Mouse (Mus musculus): ENCODE measurements around the gene Ints11. TPM values are rescaled to one million over a fixed set of nuclear protein-coding genes. Genes with fewer than 3 reads are reported as not detected.

Gene Ints11
- polyA plus RNA-seq, 2 experiments: 22.1 to 34.6 TPM

DNA sequence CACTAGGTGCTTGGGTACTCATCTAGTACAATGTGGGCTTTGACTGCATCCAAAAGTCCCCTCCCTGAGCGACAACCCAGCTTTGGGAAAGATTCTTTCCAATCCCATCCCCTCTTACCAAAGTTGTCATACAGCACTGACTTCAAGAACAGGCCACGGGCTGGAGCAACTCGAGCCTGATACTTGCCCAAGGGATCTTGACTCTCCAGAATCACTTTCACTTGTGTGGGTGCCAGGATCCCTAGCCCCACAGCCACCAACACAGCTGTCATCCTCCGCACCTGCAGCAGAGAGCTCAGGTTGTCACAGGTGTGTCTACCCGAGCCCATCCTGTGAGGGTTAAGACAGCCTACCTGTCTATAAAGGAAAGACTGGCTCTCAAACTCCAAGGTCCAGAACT is 20.0 kb downstream of the Ints11 start:
- H3K36me3 ChIP-seq (replicated peaks; ENCODE audit: control insufficient read depth, insufficient read depth, low read depth): peaks cover 36% of the 10 kb centered on the region
- H3K9ac ChIP-seq (replicated peaks): no peak overlapping the region
- TF ChIP-seq CTCF (IDR thresholded peaks at IDR 0.05; ENCODE audit: low read depth) (no peak), EP300 (IDR thresholded peaks at IDR 0.05; ENCODE audit: low read depth) (no peak)
- H3K4me3 ChIP-seq (ENCODE audit: insufficient read depth in 1 of 2, low read depth in 2 of 2, low read length in 2 of 2): no peak overlapping the region
- H3K27me3 ChIP-seq (ENCODE audit: control insufficient read depth, insufficient read depth, low read length): no peaks in the 10 kb centered on the region
- DNase-seq (ENCODE audit: low read depth in 3 of 3, low spot score in 3 of 3) (no peak), ATAC-seq (ENCODE audit: insufficient read depth) (no peak)
- H3K4me2 ChIP-seq (ENCODE audit: low read depth): no peak overlapping the region
- no peaks in the 10 kb centered on the region for H3K9me3 ChIP-seq (ENCODE audit: control insufficient read depth, low read length)
- 70% methylated on average over 5 of the region's 5 CpGs for WGBS (ENCODE audit: insufficient replicate concordance)
- peaks cover 10 to 18% of the 10 kb centered on the region in 2 experiments for H3K4me1 ChIP-seq (replicated peaks; ENCODE audit: control insufficient read depth in 2 of 2, insufficient read depth in 2 of 2, low read length in 1 of 2)
- H3K27ac ChIP-seq: no peak overlapping the region

DNA sequence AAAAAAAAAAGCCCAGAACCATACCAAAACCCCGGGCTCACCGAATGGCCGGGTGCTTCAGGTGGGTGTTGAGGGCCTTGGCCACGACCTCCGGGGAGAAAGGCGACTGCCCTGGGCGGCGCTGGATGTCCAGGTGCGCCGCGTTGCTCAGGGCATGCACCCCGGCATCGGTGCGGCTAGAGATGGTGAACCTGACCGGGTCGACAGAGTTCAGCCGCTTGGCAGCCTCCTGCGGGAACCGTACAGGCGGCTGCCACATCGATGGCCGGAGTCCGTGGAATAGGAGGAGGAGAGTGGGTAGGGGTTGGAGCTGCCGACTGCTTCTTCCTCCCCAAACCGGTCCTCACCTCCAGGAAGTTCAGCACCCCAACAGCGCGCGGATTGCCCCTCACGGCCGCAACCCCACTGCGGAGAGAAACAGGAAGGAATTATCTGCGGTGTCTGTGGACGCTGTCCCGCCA is 21.7 kb downstream of the Ints11 start:
- DNase-seq (ENCODE audit: low read depth in 3 of 3, low spot score in 3 of 3): no peak
- 1% methylated on average over 34 of the region's 34 CpGs for WGBS (ENCODE audit: insufficient replicate concordance)
- H3K9me3 ChIP-seq (ENCODE audit: control insufficient read depth, low read length): no peaks in the 10 kb centered on the region
- H3K27ac ChIP-seq: no peak overlapping the region
- H3K4me1 ChIP-seq (replicated peaks; ENCODE audit: control insufficient read depth in 2 of 2, insufficient read depth in 2 of 2, low read length in 1 of 2): peaks cover 16 to 32% of the 10 kb centered on the region in 2 experiments
- H3K4me3 ChIP-seq (ENCODE audit: insufficient read depth in 1 of 2, low read depth in 2 of 2, low read length in 2 of 2): peak overlapping the region; percentile 61 to 90
- TF ChIP-seq EP300 (IDR thresholded peaks at IDR 0.05; ENCODE audit: low read depth): no peak
- TF ChIP-seq CTCF (IDR thresholded peaks at IDR 0.05; ENCODE audit: low read depth): no peak
- no peaks in the 10 kb centered on the region for H3K27me3 ChIP-seq (ENCODE audit: control insufficient read depth, insufficient read depth, low read length)
- peaks cover 28% of the 10 kb centered on the region for H3K36me3 ChIP-seq (replicated peaks; ENCODE audit: control insufficient read depth, insufficient read depth, low read depth)
- H3K4me2 ChIP-seq (ENCODE audit: low read depth): peak overlapping the region; percentile 91
- peak overlapping the region; percentile 46 for H3K9ac ChIP-seq (replicated peaks)
- ATAC-seq (ENCODE audit: insufficient read depth): no peak

DNA sequence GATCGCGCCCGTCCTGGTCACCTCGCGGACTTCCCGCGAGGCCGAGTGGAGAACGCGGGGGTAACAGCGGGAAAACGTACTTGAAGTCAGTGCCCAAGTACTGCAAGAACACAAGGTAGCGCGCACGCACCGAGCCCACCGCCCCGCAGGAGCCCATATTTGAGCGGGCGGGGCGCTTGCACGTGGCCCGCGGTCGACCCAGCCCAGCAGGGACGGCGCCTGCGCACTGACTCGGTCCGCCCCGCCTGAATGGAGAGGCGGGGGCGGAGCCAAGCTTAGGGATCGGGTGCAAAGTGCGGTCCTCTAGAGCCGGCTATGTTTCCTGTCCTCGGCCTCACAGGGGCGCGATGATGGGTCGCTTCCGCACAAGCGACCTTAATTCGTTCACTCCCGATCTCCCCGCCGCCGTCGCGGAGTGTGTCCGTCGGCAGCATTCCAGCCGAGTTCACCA is 22.2 kb downstream of the Ints11 start, which contains the start of the genes Pusl1 and Acap3:
Pusl1 (minus strand) TSS at position 231 of the 451 bp plus-strand sequence.
Acap3 (plus strand) TSS at position 272 of the 451 bp plus-strand sequence.
- Histone ChIP-seq H3K9ac (replicated peaks) (peak within 1 kb of the TSS; percentile 95), H3K9me3 (ENCODE audit: control insufficient read depth, low read length) (no peaks in the 10 kb centered on the region), H3K27ac (peak within 1 kb of the TSS; percentile 92), H3K36me3 (replicated peaks; ENCODE audit: control insufficient read depth, insufficient read depth, low read depth) (peaks cover 25% of the 10 kb centered on the region), H3K4me2 (ENCODE audit: low read depth) (peak within 1 kb of the TSS; percentile 91), H3K27me3 (ENCODE audit: control insufficient read depth, insufficient read depth, low read length) (no peaks in the 10 kb centered on the region), H3K4me1 (replicated peaks; ENCODE audit: control insufficient read depth in 2 of 2, insufficient read depth in 2 of 2, low read length in 1 of 2) (peaks cover 16 to 32% of the 10 kb centered on the region in 2 experiments), H3K4me3 (ENCODE audit: insufficient read depth in 1 of 2, low read depth in 2 of 2, low read length in 2 of 2) (peak within 1 kb of the TSS; percentile 71 to 90)
- ATAC-seq (ENCODE audit: insufficient read depth) (peak; percentile 85), DNase-seq (ENCODE audit: low read depth in 3 of 3, low spot score in 3 of 3) (peak; percentile 85 to 88 (median 87))
- TF ChIP-seq EP300 (IDR thresholded peaks at IDR 0.05; ENCODE audit: low read depth): no peak
- TF ChIP-seq CTCF (IDR thresholded peaks at IDR 0.05; ENCODE audit: low read depth): no peak
- under 1% methylated on average over 52 of the region's 52 CpGs for WGBS (ENCODE audit: insufficient replicate concordance)

DNA sequence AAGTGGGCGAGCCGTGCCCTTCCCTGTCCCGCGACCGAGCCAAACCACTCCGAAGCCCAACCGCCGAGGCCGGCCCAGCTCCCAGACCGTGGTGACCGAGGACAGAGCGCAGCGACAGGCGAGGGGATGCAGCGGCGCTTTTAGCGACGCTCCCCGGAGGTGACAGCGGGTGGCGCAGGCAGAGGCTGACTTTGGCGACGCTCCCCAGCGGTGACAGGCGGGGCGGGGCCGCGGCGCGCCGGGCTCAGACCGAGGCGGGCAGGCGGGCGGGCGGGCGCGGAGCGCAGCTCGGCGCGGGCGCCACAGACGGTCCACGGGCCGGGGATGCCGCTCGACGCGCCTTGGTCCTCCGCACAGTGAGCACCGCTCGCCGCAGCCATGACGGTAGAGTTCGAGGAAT is 22.7 kb downstream of the Ints11 start:
- Histone ChIP-seq H3K27ac (peak overlapping the region; percentile 92), H3K9ac (replicated peaks) (peak overlapping the region; percentile 95), H3K9me3 (ENCODE audit: control insufficient read depth, low read length) (no peaks in the 10 kb centered on the region), H3K36me3 (replicated peaks; ENCODE audit: control insufficient read depth, insufficient read depth, low read depth) (peaks cover 23% of the 10 kb centered on the region), H3K4me2 (ENCODE audit: low read depth) (peak overlapping the region; percentile 91), H3K4me1 (replicated peaks; ENCODE audit: control insufficient read depth in 2 of 2, insufficient read depth in 2 of 2, low read length in 1 of 2) (peaks cover 16 to 32% of the 10 kb centered on the region in 2 experiments), H3K27me3 (ENCODE audit: control insufficient read depth, insufficient read depth, low read length) (no peaks in the 10 kb centered on the region), H3K4me3 (ENCODE audit: insufficient read depth in 1 of 2, low read depth in 2 of 2, low read length in 2 of 2) (peak overlapping the region; percentile 71 to 90)
- peak; percentile 70 to 72 (median 70) for DNase-seq (ENCODE audit: low read depth in 3 of 3, low spot score in 3 of 3)
- TF ChIP-seq CTCF (IDR thresholded peaks at IDR 0.05; ENCODE audit: low read depth): peak; percentile 62
- TF ChIP-seq EP300 (IDR thresholded peaks at IDR 0.05; ENCODE audit: low read depth): no peak
- peak; percentile 90 for ATAC-seq (ENCODE audit: insufficient read depth)
- WGBS (ENCODE audit: insufficient replicate concordance): under 1% methylated on average over 52 of the region's 56 CpGs

DNA sequence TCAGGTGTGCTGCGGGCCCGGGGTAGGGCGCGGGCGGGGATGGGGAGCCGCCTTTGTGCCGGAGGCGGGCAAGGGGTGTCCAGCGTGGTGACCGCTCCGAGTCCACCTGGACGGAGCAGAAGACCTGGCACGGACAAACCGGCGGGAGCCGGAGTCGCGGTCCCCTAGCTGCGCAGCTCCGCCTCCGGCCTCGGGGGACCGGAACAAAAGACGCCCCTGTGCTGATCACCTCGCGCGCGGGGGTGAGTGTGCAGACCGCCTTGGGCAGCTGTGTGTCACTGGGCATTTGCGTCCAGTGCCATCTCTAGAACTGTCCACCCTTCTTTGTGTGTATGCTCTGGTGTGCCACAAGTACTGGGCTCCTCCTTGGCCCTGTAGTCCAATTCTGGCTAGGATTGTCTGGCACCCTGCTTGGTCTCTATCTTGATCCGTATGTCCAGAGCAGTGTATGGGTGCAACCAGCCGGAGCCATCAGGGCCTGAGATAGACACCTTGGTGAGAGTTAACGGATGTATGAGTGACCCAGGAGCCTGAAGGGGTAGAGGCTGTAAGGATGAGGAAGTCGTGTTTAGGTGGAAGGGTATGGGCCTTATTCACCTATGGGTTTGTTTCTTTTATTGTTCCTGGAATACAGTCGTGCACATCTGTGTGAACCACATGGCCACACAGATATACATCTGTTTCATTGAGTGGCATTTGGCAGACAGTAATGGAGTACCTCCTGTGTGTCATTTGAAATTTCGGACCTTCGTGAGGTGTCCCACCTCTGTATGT is 23.3 kb downstream of the Ints11 start:
- TF ChIP-seq CTCF (IDR thresholded peaks at IDR 0.05; ENCODE audit: low read depth): no peak
- TF ChIP-seq EP300 (IDR thresholded peaks at IDR 0.05; ENCODE audit: low read depth): no peak
- DNase-seq (ENCODE audit: low read depth in 3 of 3, low spot score in 3 of 3): peak in 1 of 3 experiments; percentile 26
- Histone ChIP-seq H3K9me3 (ENCODE audit: control insufficient read depth, low read length) (no peaks in the 10 kb centered on the region), H3K27ac (peak overlapping the region; percentile 14; the same call in 1 of the 2 replicates), H3K9ac (replicated peaks) (peak overlapping the region; percentile 95), H3K4me3 (ENCODE audit: insufficient read depth in 1 of 2, low read depth in 2 of 2, low read length in 2 of 2) (peak overlapping the region; percentile 71 to 90), H3K4me2 (ENCODE audit: low read depth) (peak overlapping the region; percentile 91), H3K36me3 (replicated peaks; ENCODE audit: control insufficient read depth, insufficient read depth, low read depth) (peaks cover 19% of the 10 kb centered on the region), H3K27me3 (ENCODE audit: control insufficient read depth, insufficient read depth, low read length) (no peaks in the 10 kb centered on the region), H3K4me1 (replicated peaks; ENCODE audit: control insufficient read depth in 2 of 2, insufficient read depth in 2 of 2, low read length in 1 of 2) (peaks cover 16 to 32% of the 10 kb centered on the region in 2 experiments)
- ATAC-seq (ENCODE audit: insufficient read depth): peak; percentile 36
- 5% methylated on average over 37 of the region's 37 CpGs for WGBS (ENCODE audit: insufficient replicate concordance)

All from liver, embryonic 14.5 days (tissue).